Mouse (Mus musculus) kidney, adult 8-10 months (tissue): ENCODE results near the gene 4930518I15Rik.

ENCODE experiments used
- DNase-seq, 2 experiments: peaks; one replicate each; pipeline ENCODE4 v3.0.0; 2022

The 4930518I15Rik gene

DNA sequence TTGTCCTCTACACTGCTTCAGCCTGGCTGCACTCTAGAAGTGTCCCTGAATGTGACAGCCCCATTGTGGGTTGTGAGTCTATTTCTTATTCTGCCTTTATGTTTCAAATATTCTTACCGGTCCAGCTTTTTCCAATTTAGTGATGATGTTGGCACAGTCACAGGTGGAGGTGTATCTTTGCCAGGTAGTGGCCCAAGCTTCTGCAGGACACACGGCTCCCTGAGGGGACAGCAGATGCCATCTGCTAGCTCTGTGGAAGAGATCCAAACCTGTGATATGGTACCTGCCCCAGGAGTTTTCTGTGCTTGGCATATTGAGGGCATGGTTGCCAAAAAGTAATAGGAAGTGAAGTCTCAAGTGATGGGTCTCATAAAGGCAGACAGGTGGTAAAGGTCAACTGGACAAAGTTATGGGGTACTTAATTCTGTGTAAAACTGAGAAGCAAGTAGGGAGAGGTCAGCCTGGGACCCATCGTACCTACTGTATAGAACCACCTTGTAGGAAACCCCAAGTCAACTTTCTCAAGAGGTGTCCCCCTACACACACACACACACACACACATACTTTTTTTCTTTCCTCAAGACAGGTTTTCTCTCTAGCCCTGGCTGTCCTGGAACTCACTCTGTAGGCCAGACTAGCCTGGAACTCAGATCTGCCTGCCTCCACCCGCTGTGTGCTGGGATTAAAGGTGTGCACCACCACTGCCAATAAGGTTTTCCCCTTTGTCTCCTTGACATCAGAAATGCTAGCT, 17.2 kb upstream of the 4930518I15Rik start:
- no peak for DNase-seq

DNA sequence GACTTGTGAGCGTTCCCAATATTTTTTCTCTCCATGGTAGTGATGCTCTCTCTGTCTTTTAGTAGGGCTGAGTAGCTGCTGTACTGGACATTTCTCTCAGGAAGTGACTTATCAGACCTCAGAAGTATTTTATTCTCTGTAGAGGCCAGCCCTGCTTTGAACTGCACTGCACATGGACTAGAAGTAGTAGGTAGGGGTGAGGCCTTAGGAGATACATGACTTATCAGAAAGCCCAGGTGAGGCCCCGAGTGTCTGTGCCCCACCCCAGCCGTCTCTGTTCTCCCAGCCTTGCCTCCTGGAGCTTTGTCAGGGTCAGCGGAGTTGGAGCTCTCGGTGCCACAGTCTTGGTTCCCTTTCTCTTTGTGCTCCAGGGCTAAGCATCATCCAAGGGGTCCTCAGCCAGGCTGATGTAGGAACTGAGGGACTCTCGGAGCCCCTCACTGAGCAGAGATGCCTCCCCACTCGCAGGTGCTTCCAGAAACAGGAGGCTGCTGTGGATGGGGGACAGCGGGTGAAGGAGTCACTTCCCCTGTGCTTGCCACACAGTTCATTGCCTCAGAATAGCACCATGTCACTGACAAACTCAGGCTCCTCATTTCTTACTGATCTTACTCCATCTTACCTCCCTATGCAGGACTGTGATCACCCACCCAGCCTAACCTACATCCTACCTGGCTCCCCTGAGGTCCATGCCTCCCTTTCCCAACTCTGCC, 16.5 kb upstream of the 4930518I15Rik start:
- DNase-seq: no peak

DNA sequence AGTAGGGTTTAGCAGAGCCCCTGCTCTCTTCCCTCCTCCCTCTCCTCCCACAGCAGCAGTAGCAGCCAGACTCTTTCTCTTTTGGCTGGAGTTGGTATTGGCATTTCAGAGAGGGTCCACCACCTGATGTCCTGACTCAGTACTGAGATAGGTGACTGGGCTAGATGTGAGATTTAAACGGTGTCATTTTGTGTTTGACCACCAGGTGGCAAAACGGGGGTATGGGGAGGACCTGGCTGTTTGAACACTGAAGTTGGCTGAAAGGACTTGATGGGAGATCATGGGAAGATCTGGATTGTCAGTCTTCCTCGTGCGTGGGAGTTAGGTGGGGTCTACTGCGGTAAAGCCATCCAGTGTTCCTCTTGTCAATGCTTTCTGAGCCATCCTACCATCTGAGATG, 15.9 kb upstream of the 4930518I15Rik start:
- DNase-seq: peak in 1 of 2 experiments; percentile 40

DNA sequence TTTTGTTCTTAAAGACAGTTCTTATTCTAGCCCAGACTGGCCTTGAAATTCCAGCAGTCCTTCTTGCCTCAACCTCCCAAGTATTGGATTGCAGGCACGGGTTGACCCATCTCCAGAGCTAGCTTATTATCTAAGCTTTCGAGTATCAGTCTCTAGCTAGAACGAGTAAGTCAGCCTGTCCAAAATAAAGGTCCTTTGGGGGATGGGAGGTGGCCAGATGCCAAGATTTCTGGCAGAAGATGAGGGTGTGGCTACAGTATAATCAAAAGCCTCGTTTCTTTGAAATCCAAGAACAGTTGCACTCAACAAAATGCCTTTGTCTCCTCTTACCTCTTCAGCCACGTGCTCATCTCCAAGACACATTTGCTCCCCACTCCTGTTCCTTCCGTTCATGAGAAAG, 12.8 kb upstream of the 4930518I15Rik start:
- peak; percentile 23 to 40 for DNase-seq

DNA sequence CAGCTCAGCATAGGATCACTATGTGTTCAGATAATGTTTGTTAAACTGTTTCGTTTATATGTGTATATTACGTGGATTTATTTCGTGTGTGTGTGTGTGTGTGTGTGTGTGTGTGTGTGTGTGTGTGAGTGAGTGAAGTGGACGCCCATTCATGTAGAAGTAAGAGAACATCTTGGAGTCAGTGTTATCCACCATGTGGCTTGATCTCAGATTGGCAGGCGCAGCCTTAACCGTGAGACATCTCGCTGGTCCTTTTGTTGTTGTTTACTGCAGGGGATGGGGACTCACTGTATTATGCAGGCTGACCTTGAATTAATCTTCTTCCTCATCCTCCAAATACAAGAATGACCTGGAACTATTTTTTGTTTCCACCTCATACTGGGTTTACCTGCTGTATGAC, 11.8 kb upstream of the 4930518I15Rik start:
- no peak for DNase-seq

DNA sequence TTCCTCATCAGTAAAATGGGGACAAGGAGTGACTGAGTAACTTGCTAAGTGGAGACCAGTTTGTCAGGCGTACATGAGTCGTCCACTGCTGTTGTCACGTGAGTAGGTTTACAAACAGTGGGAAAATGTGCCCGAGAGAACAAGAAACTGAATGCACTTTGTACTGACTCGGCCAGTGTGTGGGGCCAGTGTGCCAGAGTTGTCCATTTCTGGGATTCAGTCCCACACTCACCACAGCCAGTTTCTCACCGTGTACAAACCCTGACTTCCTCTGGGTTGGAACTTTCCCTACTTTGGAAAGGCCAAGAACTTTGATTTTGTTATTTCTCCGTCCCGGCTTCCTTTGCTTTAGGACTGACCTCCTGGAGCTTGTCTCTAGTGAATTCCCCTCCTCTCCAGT, 11.2 kb upstream of the 4930518I15Rik start:
- peak; percentile 71 to 73 for DNase-seq

DNA sequence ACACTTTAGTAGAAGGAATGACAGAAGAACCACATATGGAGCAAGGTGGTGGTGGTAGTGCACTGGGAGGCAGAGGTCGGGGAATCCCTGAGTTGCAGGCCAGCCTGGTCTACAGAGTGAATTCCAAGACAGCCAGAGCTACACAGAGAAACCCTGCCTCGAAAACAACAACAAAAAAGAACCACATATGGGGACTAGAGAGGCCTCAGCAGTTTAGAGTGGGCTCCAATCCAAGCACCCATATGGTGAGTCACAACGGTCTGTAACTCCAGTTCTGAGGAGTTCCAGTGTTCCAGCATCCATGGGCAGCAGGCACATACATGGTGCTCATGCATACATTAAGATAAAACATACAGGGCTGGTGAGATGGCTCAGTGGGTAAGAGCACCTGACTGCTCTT, 6.7 kb upstream of the 4930518I15Rik start:
- DNase-seq: no peak

DNA sequence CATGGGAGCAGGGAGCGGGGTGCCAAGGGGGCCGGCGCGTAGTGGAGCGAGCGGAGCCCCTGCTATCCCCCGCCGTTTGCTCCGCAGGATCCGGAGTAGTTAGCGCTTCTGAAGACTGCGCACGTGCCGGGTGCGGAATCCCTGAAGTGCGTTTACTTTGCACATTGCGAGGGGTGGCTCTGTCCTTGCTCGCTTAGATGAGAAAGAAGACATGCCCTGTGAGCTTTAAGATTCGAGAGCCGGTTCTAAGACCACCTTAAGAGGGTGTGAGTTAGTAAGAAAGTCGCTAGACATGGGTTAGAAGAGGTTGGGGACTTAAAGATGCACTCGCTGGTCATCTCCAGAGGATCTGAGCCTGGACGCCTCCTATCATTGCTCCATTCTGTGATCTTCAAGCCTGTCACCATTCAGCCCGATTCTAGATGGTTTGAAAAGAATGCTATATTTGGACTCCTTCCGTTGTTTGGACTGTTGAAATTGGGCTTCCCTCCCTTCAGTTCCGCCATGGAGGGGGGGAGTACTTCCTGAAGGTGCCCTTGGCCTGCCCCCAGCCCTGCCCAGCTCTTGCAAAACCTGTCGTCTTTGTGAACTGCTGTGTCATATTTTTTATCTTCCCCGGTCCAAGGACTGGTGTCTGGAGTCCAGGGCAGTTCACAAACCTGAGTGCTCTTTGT, 5.9 kb upstream of the 4930518I15Rik start:
- peak; percentile 55 to 62 for DNase-seq

DNA sequence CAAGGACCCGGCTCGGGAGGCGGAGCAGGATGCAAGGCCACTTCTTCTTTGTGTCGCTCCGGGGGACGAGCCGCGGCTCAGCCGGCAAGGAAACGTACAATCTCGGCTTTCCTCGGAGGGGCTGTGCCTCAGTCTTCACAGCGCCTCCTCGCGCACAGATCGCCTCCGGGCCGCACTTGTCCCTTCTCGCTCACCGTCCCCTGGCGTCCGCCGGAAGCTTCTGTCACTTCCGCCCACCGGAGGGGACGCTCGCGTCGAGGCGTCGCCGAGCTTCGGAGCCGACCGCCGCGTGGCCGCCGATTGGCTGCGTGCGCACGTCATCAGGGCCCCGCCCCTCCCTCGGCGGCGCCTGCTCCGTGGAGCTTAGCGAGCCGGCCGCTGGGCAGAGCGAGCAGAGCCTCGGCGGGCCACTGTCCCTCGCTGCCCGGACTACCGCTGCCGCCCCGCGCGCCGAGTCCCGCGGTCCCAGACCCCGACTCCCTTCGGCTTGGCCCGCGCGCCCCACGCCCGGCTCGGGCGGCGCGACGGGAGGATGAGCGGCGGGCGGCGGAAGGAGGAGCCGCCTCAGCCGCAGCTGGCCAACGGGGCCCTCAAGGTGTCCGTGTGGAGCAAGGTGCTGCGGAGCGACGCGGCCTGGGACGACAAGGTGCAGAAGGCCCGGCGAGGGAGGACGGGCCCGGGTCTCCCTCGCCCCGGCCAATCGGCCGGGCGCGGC, 5.2 kb upstream of the 4930518I15Rik start, which contains the start of gene Rab5if:
TSS of gene Rab5if (plus strand) at position 357 of the 715 bp plus-strand sequence.
- peak; percentile 96 to 97 for DNase-seq

DNA sequence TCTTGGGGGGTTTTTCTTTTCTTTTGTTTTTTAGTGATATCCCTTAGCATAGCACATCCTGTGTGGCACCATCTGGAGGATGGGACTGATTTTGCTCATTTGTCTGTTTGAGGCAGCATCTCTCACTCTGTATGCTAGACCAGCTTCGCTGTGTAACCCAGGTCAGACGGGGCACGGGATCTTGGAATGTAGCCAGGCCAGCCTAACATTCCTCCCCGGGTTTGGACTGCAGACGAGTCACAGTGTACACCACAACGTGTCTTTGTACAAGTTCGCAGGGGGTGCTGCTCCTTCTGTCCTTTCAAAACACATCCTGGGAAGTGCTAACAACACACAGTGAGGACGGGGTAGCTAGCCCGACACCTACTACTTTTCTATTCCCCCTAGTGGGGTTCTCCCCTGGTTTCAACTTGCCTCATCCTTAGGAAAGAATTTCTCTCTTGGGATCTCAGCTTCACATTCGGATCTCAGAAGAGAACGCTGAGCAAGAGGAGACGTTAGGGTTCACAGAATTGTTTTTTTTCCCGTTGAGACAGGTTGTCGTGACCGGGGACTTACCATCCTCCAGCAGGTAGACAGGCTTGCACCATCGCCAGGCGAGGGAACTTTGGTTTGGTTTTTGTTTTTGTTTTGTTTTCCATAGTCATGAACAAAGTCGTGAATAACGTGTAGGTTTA, 4.4 kb upstream of the 4930518I15Rik start:
- DNase-seq: peak in 1 of 2 experiments; percentile 54

DNA sequence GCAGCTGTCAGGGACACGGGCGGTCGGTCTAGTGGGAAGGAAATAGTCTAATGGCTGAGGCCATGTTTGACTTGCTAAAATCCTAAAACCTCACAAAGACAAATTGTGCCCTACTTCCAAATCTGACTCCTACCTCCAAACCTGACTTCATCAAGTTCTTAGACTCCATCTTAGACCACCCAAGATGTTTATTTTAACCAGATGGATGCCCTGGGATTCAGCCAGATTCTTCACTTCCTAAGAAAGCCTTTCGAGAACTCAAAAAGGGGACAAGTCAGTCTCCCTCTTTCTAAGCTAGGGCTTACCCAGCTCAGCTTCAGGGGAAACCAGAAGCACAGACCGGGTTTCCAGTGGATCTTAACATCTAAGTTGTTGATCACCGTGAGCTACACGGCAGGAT, 925 bp upstream of the 4930518I15Rik start:
- DNase-seq: no peak

DNA sequence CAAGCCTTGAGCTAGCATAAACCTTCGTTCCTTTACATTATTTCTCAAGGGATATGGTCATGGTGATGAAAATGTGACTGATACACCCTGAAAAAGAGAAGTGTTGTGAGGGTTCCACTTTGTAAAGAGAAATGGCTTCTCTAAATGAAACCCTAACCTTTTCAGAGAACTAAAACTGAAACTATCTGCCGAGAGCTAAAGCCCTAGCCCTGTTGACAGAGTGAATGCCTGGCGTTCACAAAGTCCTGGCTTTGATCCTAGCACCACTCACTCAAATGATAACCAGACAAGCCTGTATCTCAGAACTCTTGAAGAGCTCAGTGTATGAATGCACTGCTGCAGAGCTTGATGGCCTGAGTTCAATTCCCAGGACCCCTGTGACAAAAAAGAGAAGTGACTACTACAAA, 358 bp downstream of the 4930518I15Rik start:
- no peak for DNase-seq

DNA sequence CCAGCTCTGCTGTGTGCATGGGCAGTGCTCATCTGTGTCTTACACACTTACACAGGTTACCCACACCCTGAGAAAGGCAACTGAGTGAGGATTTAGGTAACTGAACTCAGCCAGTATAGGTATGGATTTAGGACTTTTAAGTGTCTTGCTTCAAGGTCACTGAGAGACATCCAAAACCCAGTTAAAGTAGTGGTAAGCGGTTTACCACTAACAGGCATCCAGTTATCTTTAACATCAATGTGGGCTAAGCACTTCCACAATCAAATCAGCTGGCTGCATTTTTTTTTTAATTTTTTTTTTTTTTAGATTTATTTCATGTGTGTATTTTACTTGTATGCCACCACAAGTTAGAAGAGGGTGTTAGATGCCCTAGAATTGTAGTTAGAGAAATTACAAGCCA, 1.4 kb downstream of the 4930518I15Rik start:
- DNase-seq: no peak

DNA sequence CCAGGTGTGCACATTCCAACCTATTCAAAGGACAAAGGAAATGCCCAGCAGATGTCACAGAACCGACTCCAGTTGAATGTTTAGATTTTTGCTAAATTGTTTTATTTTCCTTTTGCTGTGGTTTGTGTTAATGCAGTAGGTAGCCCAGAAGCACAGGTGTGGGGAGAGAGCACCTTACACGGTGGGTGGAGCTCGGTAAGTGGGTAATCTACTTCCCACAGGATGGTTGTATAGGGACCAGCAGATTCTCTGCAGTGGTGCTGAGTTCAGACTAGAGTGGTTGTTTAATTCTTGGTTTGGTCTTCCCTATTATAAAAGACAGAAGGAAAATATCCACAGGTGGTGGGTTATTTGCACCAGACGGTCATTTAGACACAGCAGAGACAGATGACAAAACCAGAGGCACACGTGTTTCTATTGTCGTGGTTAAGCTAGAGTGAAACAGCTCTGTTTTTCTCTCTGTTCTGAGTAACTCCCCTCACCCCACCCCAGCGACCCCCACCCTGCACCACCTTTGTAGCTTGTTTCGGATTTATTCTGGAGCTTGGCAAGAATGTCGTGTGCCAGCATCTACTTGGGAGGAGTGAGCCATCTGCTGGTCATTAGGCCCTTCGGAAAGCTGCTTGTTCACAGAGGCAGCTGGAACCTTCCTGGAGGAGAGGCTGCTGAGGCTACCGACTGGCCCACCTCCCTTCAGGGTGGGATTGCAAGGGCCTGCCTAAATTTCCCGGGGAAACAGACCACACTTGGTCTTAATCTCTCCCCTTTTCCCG, 3.6 kb downstream of the 4930518I15Rik start:
- DNase-seq: peak; percentile 38 to 40

DNA sequence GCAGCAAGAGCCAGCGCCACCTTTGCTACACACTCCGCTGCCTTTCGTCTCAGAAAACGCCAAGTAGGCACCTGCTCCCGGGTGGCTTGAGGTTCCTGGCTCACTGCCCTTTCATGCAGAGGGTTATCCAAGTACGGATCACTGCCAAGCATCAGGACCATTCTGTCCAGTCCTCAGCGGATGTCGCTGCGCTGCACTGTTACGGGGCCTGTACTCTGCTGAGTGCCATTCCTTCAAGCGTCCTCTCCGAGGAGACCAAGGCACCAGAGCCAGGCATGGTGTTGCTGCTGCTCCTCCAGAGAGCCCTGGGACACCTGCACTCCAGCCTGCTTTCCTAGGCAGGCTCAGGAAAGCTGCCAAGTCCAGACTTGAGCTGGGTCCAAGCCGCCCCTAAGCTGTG, 4.2 kb downstream of the 4930518I15Rik start:
- peak in 1 of 2 experiments; percentile 25 for DNase-seq

DNA sequence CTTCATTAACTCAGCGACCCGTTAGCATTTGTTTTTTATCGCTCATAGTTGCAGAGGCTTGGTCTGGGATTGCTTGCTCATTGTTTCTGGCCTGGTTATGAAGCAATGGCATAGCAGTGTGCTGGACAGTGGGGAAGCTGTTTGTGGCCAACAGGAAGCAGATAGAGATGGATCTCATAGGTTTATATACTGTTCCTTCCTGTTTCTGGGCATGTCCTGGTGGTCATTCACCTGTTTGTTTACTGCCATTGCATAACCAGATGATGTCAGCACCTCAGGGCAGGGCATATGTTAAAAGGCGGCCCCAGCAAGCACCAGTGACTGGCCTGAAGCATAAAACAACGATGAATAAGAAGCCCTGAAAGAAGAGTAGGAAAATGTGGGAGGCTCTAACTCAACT, 7.2 kb downstream of the 4930518I15Rik start:
- no peak for DNase-seq

DNA sequence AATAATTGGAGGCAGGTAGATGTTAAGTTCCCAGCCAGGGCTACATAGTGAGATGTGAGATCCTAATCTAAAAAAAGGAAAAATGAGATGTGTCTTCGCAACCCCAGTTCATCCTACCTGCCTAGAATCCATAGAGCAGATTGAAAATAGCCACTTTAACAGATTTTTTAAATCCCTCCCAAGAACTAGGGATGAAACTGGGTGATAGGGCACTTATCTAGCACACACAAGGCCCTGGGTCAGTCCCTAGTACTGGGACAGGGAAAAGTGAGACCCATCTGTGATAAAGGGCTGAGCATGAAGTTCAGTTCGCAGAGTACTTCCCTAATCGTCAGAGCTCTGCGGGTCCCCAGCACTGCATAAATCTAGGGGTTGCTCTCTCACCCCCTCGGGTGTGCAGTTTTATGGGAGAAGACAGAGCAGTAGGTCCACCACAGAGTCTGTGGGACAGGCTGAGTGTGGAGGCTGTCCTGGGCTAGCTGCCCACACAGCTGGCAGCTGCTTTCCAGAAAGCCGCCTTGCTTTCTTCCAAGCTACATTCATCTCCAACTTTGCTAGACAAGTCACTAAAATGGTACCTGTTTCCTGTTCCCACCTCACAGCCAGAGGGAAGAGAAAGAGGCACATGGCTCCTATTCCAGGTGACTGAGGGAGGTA, 9.1 kb downstream of the 4930518I15Rik start:
- no peak for DNase-seq

DNA sequence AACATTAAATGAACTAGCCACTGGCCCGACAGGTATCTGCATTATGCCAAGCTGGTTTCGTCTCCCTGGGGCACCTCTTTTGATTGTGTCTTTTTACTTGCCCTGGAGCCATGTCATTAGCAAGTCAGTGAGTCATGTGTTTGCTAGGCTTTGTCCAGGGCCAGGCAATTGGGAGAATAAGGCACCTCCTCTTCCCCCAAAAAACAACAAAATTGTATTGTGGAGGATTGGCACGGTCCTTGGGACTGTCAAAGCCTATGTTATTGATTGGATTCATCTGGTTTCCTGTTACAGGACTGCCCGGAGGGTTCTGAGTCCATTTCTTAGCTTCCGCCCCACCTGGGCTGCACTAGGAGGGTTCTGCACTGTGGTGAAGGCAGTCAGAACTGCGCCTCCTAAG, 10.1 kb downstream of the 4930518I15Rik start:
- no peak for DNase-seq

DNA sequence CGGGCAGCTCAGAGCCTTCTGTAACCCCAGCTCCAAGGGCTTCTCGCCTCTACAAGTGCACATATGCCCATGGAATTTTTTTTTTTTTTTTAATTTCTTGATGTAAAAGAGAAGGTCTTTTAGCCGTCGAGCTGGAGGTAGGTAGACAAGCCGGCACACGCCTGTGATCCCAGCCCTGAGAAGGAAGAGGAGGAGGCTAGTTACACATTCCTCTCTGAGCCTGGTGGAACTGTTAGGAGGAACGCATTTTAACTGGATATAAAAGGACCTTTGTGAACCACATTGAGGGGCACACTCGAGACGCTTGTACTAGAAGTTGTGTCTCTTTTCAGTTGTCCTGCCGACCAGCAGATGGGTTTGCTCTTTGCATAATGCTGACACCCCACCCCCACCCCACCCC, 13.0 kb downstream of the 4930518I15Rik start:
- DNase-seq: no peak

DNA sequence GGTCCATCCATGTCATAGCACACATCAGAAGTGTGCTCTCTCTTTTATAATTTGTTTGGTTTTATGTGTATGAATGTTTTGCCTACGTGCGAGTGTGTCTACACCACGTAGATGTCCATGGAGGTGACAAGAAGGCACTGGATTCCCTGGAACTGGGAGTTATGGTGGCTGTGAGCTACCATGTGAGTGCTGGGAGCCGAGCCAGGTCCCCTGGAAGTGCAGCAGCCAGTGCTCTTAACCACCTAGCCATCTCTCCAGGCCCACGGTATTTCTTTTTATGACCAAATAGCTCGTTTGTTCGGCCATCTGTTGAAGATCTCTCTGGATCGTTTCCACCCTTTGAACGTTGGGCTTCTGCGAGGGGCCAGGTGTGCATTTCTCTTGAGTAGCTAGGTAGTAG, 14.4 kb downstream of the 4930518I15Rik start:
- no peak for DNase-seq

DNA sequence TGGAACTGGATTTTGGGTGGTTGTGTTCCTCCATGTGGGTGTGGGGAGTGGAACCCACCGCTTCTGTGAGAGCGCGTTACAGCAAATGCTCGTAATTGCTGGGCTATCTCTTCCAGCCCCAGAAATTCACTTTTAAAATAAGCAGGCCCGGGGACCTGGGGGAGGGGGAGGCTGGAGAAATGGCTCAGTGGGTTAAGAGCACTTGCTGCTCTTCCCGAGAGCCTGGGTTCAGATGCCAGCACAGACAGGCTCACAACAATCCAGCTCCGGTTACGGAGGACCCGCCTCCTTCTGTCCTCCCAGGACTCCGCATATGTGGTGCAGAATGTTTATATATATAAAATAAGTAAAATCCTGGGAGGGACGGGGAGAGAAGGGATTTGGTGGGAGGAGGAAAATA, 15.0 kb downstream of the 4930518I15Rik start:
- DNase-seq: no peak
